Mouse (Mus musculus) gastrocnemius, adult 2 months (tissue): Measurements from ENCODE around the gene Spa17. TPM values are rescaled to one million over a fixed set of nuclear protein-coding genes. Genes with fewer than 3 reads are reported as not detected.

Experiments
- DNase-seq: peaks from one replicate; pipeline ENCODE4 v3.0.0; 2022
- H3K27ac ChIP-seq: fragments of 200-600 bp; 2 replicates; pipeline ENCODE4 v1.8.1; 2022; ENCODE audit warnings: mild to moderate bottlenecking
- H3K4me3 ChIP-seq: fragments of 200-600 bp; 2 replicates; pipeline ENCODE4 v1.8.1; 2022; ENCODE audit warnings: mild to moderate bottlenecking, moderate library complexity
- CTCF ChIP-seq: fragments of 200-600 bp; IDR thresholded peaks from 2 replicates; pipeline ENCODE4 v1.8.1; 2022; ENCODE audit warnings: antibody characterized with exemption, mild to moderate bottlenecking, moderate library complexity
- intact Hi-C: fragments of 180-260 bp; cut with DNase I; formaldehyde crosslinking; loops from one replicate; pipeline ENCODE4 v1.15.1; 2025
- total RNA-seq, 2 experiments: library from RNA; stranded (reverse); gene quantifications; 2 replicates each; pipeline ENCODE4 v1.2.3; 2021

The Spa17 gene
- total RNA-seq, 2 experiments from 2014 or later = 3.1 to 4.1 TPM

- intact Hi-C loops = no loop called here
- Histone ChIP-seq H3K27ac (no peak overlapping the region), H3K4me3 (no peak overlapping the region)
- DNase-seq = no peak
- no peak for TF ChIP-seq CTCF
Observed at GRCm38 (mm10) chr9:37632305-37632704, 18.8 kb upstream of the Spa17 start.

- intact Hi-C loops = no loop called here
- H3K4me3 ChIP-seq = no peak overlapping the region
- no peak overlapping the region for H3K27ac ChIP-seq
- DNase-seq = no peak
- TF ChIP-seq CTCF = no peak
Observed at GRCm38 (mm10) chr9:37629941-37630340, 16.4 kb upstream of the Spa17 start.

DNA sequence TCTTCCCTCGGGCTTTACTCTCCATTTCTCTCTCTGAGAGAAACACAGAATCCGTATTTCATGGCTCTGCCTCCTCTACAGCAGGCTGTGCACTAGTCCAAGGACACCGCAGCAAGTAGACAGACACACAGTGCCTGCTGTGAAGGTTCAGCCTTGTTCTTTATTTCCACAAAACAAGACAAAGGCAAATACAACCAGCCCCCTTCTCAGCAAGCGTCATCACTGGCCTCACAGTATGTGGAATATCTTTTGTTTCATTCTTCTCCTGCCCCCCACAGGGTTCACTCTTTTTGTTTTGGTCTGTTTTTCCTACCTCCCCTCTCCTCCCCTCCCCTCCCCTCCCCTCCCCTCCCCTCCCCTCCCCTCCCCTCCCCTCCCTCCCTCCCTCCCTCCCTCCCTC lies 15.1 kb upstream of the Spa17 start:
- no peak overlapping the region for H3K27ac ChIP-seq
- TF ChIP-seq CTCF = no peak
- intact Hi-C loops = no loop called here
- H3K4me3 ChIP-seq = no peak overlapping the region
- DNase-seq = no peak

DNA sequence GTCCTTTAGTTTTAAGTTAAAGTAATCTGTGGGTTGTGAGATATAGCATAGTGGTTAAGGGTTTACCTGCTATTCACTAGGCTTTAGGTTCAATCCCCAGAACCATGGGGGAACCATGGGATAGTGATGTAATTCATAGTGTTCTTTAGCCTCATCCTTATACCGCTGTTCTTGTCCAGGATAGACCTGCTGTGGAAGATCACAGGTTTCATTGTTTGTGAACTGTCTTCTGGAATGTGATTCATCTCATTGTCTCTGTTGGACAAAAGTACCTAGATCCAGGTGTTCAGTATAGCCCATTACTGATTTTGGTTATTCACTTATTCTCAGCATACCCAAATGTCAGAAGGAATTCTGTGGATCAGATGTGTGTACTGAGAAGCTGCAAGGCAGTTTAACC lies 13.7 kb upstream of the Spa17 start:
- TF ChIP-seq CTCF = no peak
- Histone ChIP-seq H3K27ac (no peak overlapping the region), H3K4me3 (no peak overlapping the region)
- intact Hi-C loops = no loop called here
- DNase-seq = no peak

DNA sequence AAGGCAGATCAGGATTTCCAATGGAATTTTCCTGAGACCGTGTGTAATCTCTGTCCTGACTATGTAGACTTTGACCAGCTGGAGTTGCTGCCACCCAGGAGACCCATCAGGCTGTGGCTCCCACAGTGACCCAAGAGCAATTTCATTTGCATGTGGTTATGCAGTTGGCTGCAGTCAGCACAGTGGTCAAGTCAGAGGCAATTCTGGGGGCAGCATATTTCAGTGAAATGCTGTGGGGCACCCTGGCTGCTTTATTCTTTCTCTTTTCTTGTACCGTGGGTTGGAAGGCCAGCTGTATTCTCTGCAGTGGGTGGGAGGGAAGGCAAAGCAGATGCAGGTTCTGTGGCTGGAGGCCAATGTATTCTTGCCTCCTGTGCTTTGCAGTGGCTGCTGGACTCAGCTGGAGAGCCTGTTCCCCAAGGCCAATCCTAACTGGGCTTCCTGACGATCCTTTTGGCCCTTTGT lies 12.6 kb upstream of the Spa17 start:
- no peak for TF ChIP-seq CTCF
- DNase-seq = no peak
- Histone ChIP-seq H3K27ac (no peak overlapping the region), H3K4me3 (peak overlapping the region; percentile 57)
- intact Hi-C loops = no loop called here

DNA sequence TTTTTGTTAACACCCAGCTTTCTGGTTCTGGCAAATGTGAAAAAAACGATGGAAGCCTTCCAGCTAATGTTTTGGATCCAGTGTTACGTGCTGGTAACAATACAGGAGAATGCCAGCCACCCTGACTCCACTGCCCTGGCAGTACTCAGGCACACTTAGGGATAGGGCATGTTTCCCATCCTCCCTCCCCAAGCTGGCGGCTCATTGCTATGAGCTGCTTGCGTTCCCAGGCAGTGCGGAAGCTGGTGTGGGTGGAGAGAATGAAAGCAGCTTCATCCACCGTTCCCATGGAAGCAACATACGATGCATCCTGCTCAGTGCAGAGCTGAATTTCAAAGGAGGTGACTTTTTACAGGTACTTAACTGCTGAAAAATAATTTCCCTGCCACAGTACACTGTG lies 12.1 kb upstream of the Spa17 start:
- TF ChIP-seq CTCF = no peak
- peak; percentile 24 for DNase-seq
- intact Hi-C loops = no loop called here
- no peak overlapping the region for H3K27ac ChIP-seq
- peak overlapping the region; percentile 57 for H3K4me3 ChIP-seq

GRCm38 (mm10) chr9:37625129-37625528 lies 11.6 kb upstream of the Spa17 start:
- no peak for TF ChIP-seq CTCF
- DNase-seq = no peak
- intact Hi-C loops = no loop called here
- no peak overlapping the region for H3K27ac ChIP-seq
- no peak overlapping the region for H3K4me3 ChIP-seq

DNA sequence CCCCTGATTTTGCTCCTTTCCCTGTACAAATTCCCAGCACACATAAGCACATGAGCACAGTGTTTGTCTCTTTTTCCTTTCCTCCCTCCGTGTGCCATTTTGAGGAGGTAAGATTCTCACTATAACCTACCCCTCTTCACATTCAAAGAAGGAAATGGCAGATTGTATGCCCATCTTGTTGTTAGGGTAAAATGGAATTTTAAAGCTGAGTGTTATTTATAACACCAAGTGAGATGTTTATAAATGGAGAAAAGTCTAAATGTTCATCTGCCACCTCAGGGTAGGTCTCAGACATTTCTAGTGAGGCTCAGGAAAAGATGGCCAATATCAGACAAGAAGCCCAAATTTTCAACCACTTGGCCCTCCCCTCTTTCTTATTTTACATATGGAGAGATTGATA lies 11.0 kb upstream of the Spa17 start:
- intact Hi-C loops = no loop called here
- no peak for TF ChIP-seq CTCF
- H3K4me3 ChIP-seq = no peak overlapping the region
- no peak overlapping the region for H3K27ac ChIP-seq
- no peak for DNase-seq

DNA sequence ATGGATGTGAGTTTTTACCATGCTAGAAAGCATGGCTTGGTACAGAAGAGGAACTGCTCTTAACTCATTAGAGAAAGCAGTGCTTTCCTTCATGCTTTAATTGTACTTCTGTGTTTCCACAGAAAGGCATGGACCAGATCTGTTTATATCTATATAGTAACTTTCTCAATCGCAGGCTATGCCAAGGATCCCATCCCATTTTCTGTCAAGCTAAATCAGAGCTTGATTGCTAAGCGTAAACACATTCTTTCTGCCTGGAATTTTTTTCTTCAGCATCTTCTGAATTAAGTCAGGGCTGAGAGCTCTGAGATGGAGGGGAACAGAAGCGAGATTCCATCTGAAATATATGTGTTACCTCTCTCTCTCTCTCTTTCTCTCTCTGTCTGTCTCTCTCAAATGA lies 10.5 kb upstream of the Spa17 start:
- no peak overlapping the region for H3K27ac ChIP-seq
- TF ChIP-seq CTCF = no peak
- no peak overlapping the region for H3K4me3 ChIP-seq
- no peak for DNase-seq
- intact Hi-C loops = no loop called here

DNA sequence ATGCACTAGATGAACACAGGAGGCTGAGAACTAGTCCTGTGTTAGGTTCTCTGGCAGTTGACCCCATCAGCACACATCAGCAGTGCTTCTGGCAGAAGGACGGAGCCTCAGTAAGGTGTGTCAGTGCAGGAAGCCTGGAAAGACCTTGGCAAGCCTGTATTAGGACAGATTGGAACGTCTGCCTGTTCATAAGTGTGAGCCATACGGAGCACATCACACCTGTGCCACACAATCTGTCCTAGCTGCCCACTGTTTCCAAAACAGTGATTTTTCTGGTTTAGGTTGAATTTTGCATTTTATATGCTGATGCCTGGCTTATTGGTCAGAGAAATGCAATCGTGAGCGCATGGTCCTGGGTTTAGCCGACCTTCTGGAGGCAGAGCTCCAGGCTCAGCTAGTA lies 7.8 kb upstream of the Spa17 start:
- no peak for DNase-seq
- H3K27ac ChIP-seq = no peak overlapping the region
- intact Hi-C loops = no loop called here
- no peak for TF ChIP-seq CTCF
- H3K4me3 ChIP-seq = no peak overlapping the region

DNA sequence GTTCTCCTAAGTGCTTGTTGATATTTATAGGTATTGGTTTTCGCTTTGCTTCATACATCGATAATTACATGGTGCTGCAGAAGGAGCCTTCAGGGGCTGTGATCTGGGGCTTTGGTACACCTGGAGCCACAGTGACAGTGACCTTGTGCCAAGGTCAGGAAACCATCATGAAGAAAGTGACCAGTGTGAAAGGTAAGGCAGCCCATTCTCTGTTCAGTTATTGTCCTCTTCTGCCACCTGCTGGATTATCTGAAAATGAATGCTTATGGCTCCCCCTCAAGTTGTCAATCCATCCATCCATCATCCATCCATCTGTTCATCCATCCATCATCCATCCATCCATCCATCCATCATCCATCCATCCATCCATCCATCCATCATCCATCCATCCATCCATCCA lies 3.2 kb upstream of the Spa17 start:
- no peak for DNase-seq
- intact Hi-C loops = loop anchor here (1.0 to 5.0 kb wide), 3 partner anchors 74 to 186 kb away; no protein-coding TSS in a partner anchor
- Histone ChIP-seq H3K27ac (no peak overlapping the region), H3K4me3 (no peak overlapping the region)
- TF ChIP-seq CTCF = peak; percentile 72

- intact Hi-C loops = loop anchor here (5.0 kb wide), 1 partner anchor 73 kb away; no protein-coding TSS in a partner anchor
- H3K27ac ChIP-seq = no peak overlapping the region
- H3K4me3 ChIP-seq = no peak overlapping the region
- no peak for TF ChIP-seq CTCF
- no peak for DNase-seq
Observed at GRCm38 (mm10) chr9:37615220-37615619, 1.7 kb upstream of the Spa17 start.

DNA sequence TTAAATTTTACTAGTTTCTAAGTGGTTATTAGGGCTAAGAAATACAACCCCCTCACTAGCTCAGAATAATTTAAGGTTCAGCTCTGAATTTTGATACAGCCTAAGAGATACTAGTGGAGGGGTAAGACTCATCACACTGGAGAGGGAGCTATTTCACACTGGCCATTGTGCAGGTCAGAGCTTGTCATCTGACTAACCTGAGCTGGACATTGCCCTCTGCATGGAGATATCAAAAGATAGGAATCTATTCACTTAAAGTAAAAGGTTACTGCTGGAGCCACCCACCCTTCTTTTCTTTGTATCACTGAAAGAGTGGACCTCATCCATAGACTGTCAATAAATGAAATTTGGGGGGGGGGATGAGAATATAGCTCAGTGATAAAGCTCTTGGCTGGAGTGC lies 794 bp upstream of the Spa17 start:
- DNase-seq = no peak
- no peak for TF ChIP-seq CTCF
- intact Hi-C loops = loop anchor here (5.0 kb wide), 1 partner anchor 62 kb away; the partner anchor contains the start of gene Nrgn
- Histone ChIP-seq H3K4me3 (peak overlapping the region; percentile 82), H3K27ac (peak overlapping the region; percentile 88)

DNA sequence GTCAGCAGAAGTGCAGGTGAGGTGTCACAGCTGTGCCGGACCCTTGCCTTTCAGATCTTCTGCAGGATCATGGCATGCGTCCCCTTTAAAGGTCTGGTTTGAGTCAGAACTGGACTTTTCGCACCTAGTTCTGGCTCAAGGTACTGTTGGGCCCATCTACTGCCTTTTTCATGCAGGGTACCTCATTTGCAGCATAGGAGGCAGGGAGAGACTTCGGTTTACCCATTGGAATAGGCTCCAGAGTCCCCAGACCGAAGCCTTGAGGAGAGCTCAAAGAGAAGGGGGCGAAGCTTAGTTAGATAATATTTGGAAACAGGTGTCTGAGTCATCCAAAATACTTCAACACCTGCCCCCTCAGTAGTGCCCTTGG lies 374 bp upstream of the Spa17 start:
- no peak for TF ChIP-seq CTCF
- no peak for DNase-seq
- Histone ChIP-seq H3K4me3 (peak overlapping the region; percentile 82), H3K27ac (peak overlapping the region; percentile 88)
- intact Hi-C loops = loop anchor here (5.0 kb wide), 1 partner anchor 62 kb away; the partner anchor contains the start of gene Nrgn
